Mouse (Mus musculus) ES-Bruce4 (cell line): ENCODE measurements around the gene Arsb.

Experiments used
- CTCF ChIP-seq: IDR thresholded peaks from one replicate; pipeline ENCODE4 v1.8.1; 2011; ENCODE audit warnings: low read depth, low read length
- POLR2A ChIP-seq: IDR thresholded peaks from one replicate; pipeline ENCODE4 v1.8.1; 2011; ENCODE audit warnings: low read length; ENCODE audit not compliant: insufficient read depth

- TF ChIP-seq CTCF (no peak), POLR2A (no peak)
These were observed 207.5 kb downstream of the Arsb start for GRCm38 (mm10) chr13:93978703-93979495.
